Mouse (Mus musculus) neural tube, embryonic 14.5 days (tissue): ENCODE measurements around the gene Rnpepl1. TPM values are rescaled to one million over a fixed set of nuclear protein-coding genes. Genes with fewer than 3 reads are reported as not detected.

Experiments
- ATAC-seq: fragments of 200-750 bp; cut with Nextera tagmentation; 2 replicates; pipeline ENCODE4 v1.8.0; 2017; ENCODE audit warnings: low read depth, mild to moderate bottlenecking, moderate TSS enrichment, moderate library complexity
- H3K27ac ChIP-seq: fragments of 300-500 bp; sonication (generic); 2 replicates; pipeline ENCODE4 v1.5.1; 2014; ENCODE audit warnings: low read depth, mild to moderate bottlenecking, control low read depth, low read length, moderate library complexity, mixed read lengths
- H3K27me3 ChIP-seq: fragments of 300-500 bp; sonication (generic); 2 replicates; pipeline ENCODE4 v1.6.1; 2014; ENCODE audit warnings: low read length; ENCODE audit not compliant: control insufficient read depth, insufficient read depth
- H3K36me3 ChIP-seq: fragments of 300-500 bp; sonication (generic); 2 replicates; pipeline ENCODE4 v1.6.1; 2014; ENCODE audit warnings: low read length, mixed read lengths; ENCODE audit not compliant: control insufficient read depth, insufficient read depth
- H3K4me1 ChIP-seq: fragments of 300-500 bp; sonication (generic); 2 replicates; pipeline ENCODE4 v1.6.1; 2014; ENCODE audit warnings: low read length; ENCODE audit not compliant: control insufficient read depth, insufficient read depth
- H3K4me2 ChIP-seq: fragments of 300-500 bp; sonication (generic); 2 replicates; pipeline ENCODE4 v1.6.1; 2014; ENCODE audit warnings: mild to moderate bottlenecking, low read depth, low read length, control low read depth
- H3K4me3 ChIP-seq: fragments of 300-500 bp; sonication (generic); 2 replicates; pipeline ENCODE4 v1.5.1; 2014; ENCODE audit warnings: low read depth, low read length, control low read depth, mixed read lengths
- H3K9ac ChIP-seq: fragments of 300-500 bp; sonication (generic); replicated peaks from 2 replicates; pipeline ENCODE4 v1.6.1; 2014; ENCODE audit warnings: low read depth, mild to moderate bottlenecking, control low read depth, low read length, mixed read lengths
- H3K9me3 ChIP-seq: fragments of 300-500 bp; sonication (generic); 2 replicates; pipeline ENCODE4 v1.6.1; 2016; ENCODE audit warnings: low read length; ENCODE audit not compliant: control insufficient read depth
- WGBS: fragments of 180-500 bp; shearing (Covaris S2); extraction: QIAGEN DNeasy Blood & Tissue Kit; methylation state at CpG from one replicate; pipeline ENCODE4 v1.1.7; 2014; 5-methylcytosine and 5-hydroxymethylcytosine counted together
- polyA plus RNA-seq: library from polyadenylated mRNA; unstranded; fragments of >200 nt; fragmentation: Nextera tagmentation; extraction: Ambion mirVana; gene quantifications from 2 replicates; pipeline ENCODE4 v1.2.1, GENCODE M21; 2014

The Rnpepl1 gene
- polyA plus RNA-seq, 1 experiment from 2014 or later = 27.0 TPM

- 79% methylated on average over 4 of the region's 4 CpGs for WGBS
- H3K9ac ChIP-seq = peak overlapping the region; percentile 68
- peaks cover 5% of the 10 kb centered on the region for H3K36me3 ChIP-seq
- H3K27me3 ChIP-seq = no peaks in the 10 kb centered on the region
- peak overlapping the region; percentile 85 for H3K4me3 ChIP-seq
- peaks cover 19% of the 10 kb centered on the region for H3K4me1 ChIP-seq
- no peaks in the 10 kb centered on the region for H3K9me3 ChIP-seq
- no peak for ATAC-seq
- peak overlapping the region; percentile 90 for H3K4me2 ChIP-seq
- H3K27ac ChIP-seq = peak overlapping the region; percentile 99
Measured at GRCm38 (mm10) chr1:92933611-92934010, 23.0 kb downstream of the Rnpepl1 start.

GRCm38 (mm10) chr1:92934182-92934827, 23.7 kb downstream of the Rnpepl1 start, which contains the start of gene Capn10:
Gene Capn10 (plus strand): TSS chr1:92934376.
- WGBS = under 1% methylated on average over 45 of the region's 45 CpGs

GRCm38 (mm10) chr1:92935054-92935962, 24.7 kb downstream of the Rnpepl1 start:
- ATAC-seq = no peak

More at GRCm38 (mm10) chr1:92934182-92934827, 23.7 kb downstream of the Rnpepl1 start, which contains the start of gene Capn10:
- peak within 1 kb of the TSS; percentile 85 for H3K4me3 ChIP-seq
- peak within 1 kb of the TSS; percentile 99 for H3K27ac ChIP-seq
- H3K9ac ChIP-seq = peak within 1 kb of the TSS; percentile 82
- peak; percentile 100 for ATAC-seq
- peaks cover 19% of the 10 kb centered on the region for H3K4me1 ChIP-seq
- H3K4me2 ChIP-seq = peak within 1 kb of the TSS; percentile 90
- H3K27me3 ChIP-seq = no peaks in the 10 kb centered on the region
- H3K9me3 ChIP-seq = no peaks in the 10 kb centered on the region
- H3K36me3 ChIP-seq = peaks cover 10% of the 10 kb centered on the region

GRCm38 (mm10) chr1:92935977-92936376, 25.4 kb downstream of the Rnpepl1 start:
- Histone ChIP-seq H3K4me3 (peak overlapping the region; percentile 85; the same call in 1 of the 2 replicates), H3K27ac (no peak overlapping the region), H3K27me3 (no peaks in the 10 kb centered on the region), H3K4me1 (peaks cover 19% of the 10 kb centered on the region), H3K9me3 (no peaks in the 10 kb centered on the region), H3K4me2 (peak overlapping the region; percentile 90), H3K36me3 (peaks cover 23% of the 10 kb centered on the region), H3K9ac (peak overlapping the region; percentile 47; the same call in 1 of the 2 replicates)
- ATAC-seq = no peak
- WGBS = 49% methylated on average over 2 of the region's 2 CpGs

More at GRCm38 (mm10) chr1:92935054-92935962, 24.7 kb downstream of the Rnpepl1 start:
- no peaks in the 10 kb centered on the region for H3K27me3 ChIP-seq
- H3K4me3 ChIP-seq = peak overlapping the region; percentile 85
- H3K27ac ChIP-seq = peak overlapping the region; percentile 99
- peaks cover 19% of the 10 kb centered on the region for H3K4me1 ChIP-seq
- H3K4me2 ChIP-seq = peak overlapping the region; percentile 90
- no peaks in the 10 kb centered on the region for H3K9me3 ChIP-seq
- H3K36me3 ChIP-seq = peaks cover 20% of the 10 kb centered on the region
- peak overlapping the region; percentile 82 for H3K9ac ChIP-seq
- 16% methylated on average over 10 of the region's 10 CpGs for WGBS

GRCm38 (mm10) chr1:92936467-92936866, 25.9 kb downstream of the Rnpepl1 start:
- 43% methylated on average over 3 of the region's 3 CpGs for WGBS
- Histone ChIP-seq H3K4me3 (no peak overlapping the region), H3K4me1 (peaks cover 19% of the 10 kb centered on the region), H3K4me2 (peak overlapping the region; percentile 90), H3K27ac (no peak overlapping the region), H3K9ac (no peak overlapping the region), H3K27me3 (no peaks in the 10 kb centered on the region), H3K36me3 (peaks cover 25% of the 10 kb centered on the region), H3K9me3 (no peaks in the 10 kb centered on the region)
- no peak for ATAC-seq

GRCm38 (mm10) chr1:92937797-92938196, 27.2 kb downstream of the Rnpepl1 start:
- ATAC-seq = no peak
- Histone ChIP-seq H3K4me3 (no peak overlapping the region), H3K36me3 (peaks cover 35% of the 10 kb centered on the region), H3K9ac (no peak overlapping the region), H3K27me3 (no peaks in the 10 kb centered on the region), H3K4me2 (no peak overlapping the region), H3K9me3 (no peaks in the 10 kb centered on the region), H3K4me1 (peaks cover 19% of the 10 kb centered on the region), H3K27ac (no peak overlapping the region)
- WGBS = 100% methylated on average over 3 of the region's 3 CpGs

GRCm38 (mm10) chr1:92939746-92940145, 29.2 kb downstream of the Rnpepl1 start:
- H3K27me3 ChIP-seq = no peaks in the 10 kb centered on the region
- ATAC-seq = no peak
- H3K4me3 ChIP-seq = no peak overlapping the region
- WGBS = 97% methylated on average over 4 of the region's 4 CpGs
- H3K4me2 ChIP-seq = no peak overlapping the region
- no peak overlapping the region for H3K9ac ChIP-seq
- no peaks in the 10 kb centered on the region for H3K9me3 ChIP-seq
- H3K4me1 ChIP-seq = peaks cover 14% of the 10 kb centered on the region
- no peak overlapping the region for H3K27ac ChIP-seq
- H3K36me3 ChIP-seq = peaks cover 41% of the 10 kb centered on the region

- Histone ChIP-seq H3K4me1 (no peaks in the 10 kb centered on the region), H3K4me3 (no peak overlapping the region), H3K27me3 (no peaks in the 10 kb centered on the region), H3K4me2 (no peak overlapping the region), H3K27ac (no peak overlapping the region), H3K9me3 (no peaks in the 10 kb centered on the region), H3K9ac (no peak overlapping the region), H3K36me3 (peaks cover 65% of the 10 kb centered on the region)
- ATAC-seq = no peak
- WGBS = 96% methylated on average over 19 of the region's 19 CpGs
Measured at GRCm38 (mm10) chr1:92943219-92943989, 32.8 kb downstream of the Rnpepl1 start.
